Mouse (Mus musculus) stomach, postnatal 0 days (tissue): ENCODE measurements around the gene Cux1.

Experiments used
- CTCF ChIP-seq: IDR thresholded peaks from 2 replicates; pipeline ENCODE4 v1.5.1; 2016; ENCODE audit warnings: antibody characterized with exemption, low read depth, mild to moderate bottlenecking, moderate library complexity
- EP300 ChIP-seq: optimal IDR thresholded peaks from 2 replicates; pipeline ENCODE3; 2016; ENCODE audit warnings: antibody characterized with exemption

- TF ChIP-seq EP300: no peak
- no peak for TF ChIP-seq CTCF
Observed at GRCm38 (mm10) chr5:136562212-136562611, 5.1 kb downstream of the Cux1 start.
